15 mouse cellular contexts compared by ENCODE assay signal in the genomic region with DNA sequence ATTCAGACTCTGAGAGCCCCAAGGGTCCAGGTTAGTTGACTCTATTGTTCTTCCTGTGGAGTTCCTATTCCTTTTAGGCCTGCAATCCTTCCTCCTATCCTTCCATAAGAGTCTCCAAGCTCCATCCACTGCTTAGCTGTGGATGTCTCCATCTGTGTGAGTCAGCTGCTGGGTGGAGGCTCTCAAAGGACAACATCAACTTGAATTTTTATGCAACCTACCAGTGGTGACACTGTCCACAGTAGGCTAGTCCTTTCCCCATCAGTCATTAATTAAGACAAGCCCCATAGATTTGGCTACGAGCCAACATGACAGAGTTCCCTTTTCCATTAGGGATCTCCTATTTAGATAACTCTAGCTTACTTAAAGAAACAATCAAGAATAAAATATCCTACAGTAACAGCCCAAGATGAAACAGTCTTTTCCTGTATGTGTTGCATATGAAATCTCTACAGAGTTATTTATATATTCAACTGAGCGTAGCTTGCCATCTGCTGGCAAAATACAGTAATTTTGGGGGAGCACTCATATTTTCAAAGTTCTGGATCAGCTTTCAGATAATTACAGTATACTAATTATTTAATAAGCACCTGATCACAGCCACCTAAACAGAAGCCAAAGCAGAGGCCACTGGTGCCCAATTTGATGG. TPM values are rescaled to one million over a fixed set of nuclear protein-coding genes. Genes with fewer than 3 reads are reported as not detected.
A peak's percentile ranks its signal among the peaks of the same experiment; 100 is the strongest.
DNase-seq lines count a peak whose midpoint lies in the region; ATAC-seq and TF ChIP-seq lines count a peak whose summit lies in the region.
"Had no signal": no experiment of that assay in that cellular context is flagged by ENCODE, and none has a peak within 500 bp of the region (broad histone marks: within the 10 kb centered on the region; RNA-seq: fewer than 3 reads in every experiment).

No protein-coding gene starts in this region.

- H3K27ac ChIP-seq in intestine, postnatal 0 days (ENCODE audit: low read depth, low read length) = no peak overlapping the region
- H3K27ac ChIP-seq in intestine, embryonic 16.5 days (ENCODE audit: low read length) = no peak overlapping the region
- H3K27ac ChIP-seq: embryonic facial prominence, embryonic 15.5 days; liver, embryonic 13.5 days had no signal

- no peak for ATAC-seq in intestine, postnatal 0 days
- ATAC-seq in intestine, embryonic 16.5 days = no peak

- no peaks in the 10 kb centered on the region for H3K9me3 ChIP-seq in intestine, postnatal 0 days (ENCODE audit: control insufficient read depth)
- H3K9me3 ChIP-seq in intestine, embryonic 16.5 days (ENCODE audit: control insufficient read depth, low read length) = no peaks in the 10 kb centered on the region
- H3K9me3 ChIP-seq: embryonic facial prominence, embryonic 15.5 days; liver, embryonic 13.5 days had no signal

- H3K36me3 ChIP-seq in intestine, postnatal 0 days (ENCODE audit: control insufficient read depth, insufficient read depth) = no peaks in the 10 kb centered on the region
- no peaks in the 10 kb centered on the region for H3K36me3 ChIP-seq in intestine, embryonic 16.5 days (ENCODE audit: control insufficient read depth, insufficient read depth, low read length)
- H3K36me3 ChIP-seq: embryonic facial prominence, embryonic 15.5 days; liver, embryonic 13.5 days had no signal

- H3K4me1 ChIP-seq in intestine, postnatal 0 days (replicated peaks; ENCODE audit: control insufficient read depth, insufficient read depth, low read length) = no peaks in the 10 kb centered on the region
- H3K4me1 ChIP-seq in intestine, embryonic 16.5 days (ENCODE audit: control insufficient read depth, insufficient read depth, low read length) = no peaks in the 10 kb centered on the region
- H3K4me1 ChIP-seq: embryonic facial prominence, embryonic 15.5 days; liver, embryonic 13.5 days had no signal

- no peak overlapping the region for H3K9ac ChIP-seq in intestine, postnatal 0 days (ENCODE audit: low read depth, low read length)
- H3K9ac ChIP-seq in intestine, embryonic 16.5 days (ENCODE audit: low read depth, low read length) = no peak overlapping the region
- H3K9ac ChIP-seq: embryonic facial prominence, embryonic 15.5 days; liver, embryonic 13.5 days had no signal

- H3K27me3 ChIP-seq in intestine, postnatal 0 days (replicated peaks; ENCODE audit: control insufficient read depth, insufficient read depth, low read length) = no peaks in the 10 kb centered on the region
- H3K27me3 ChIP-seq in intestine, embryonic 16.5 days (replicated peaks; ENCODE audit: control insufficient read depth, insufficient read depth, low read length) = no peaks in the 10 kb centered on the region
- H3K27me3 ChIP-seq: embryonic facial prominence, embryonic 15.5 days had no signal

- no peak overlapping the region for H3K4me3 ChIP-seq in intestine, postnatal 0 days (ENCODE audit: low read depth, low read length)
- no peak overlapping the region for H3K4me3 ChIP-seq in intestine, embryonic 16.5 days (ENCODE audit: low read length)
- H3K4me3 ChIP-seq: embryonic facial prominence, embryonic 15.5 days; liver, embryonic 13.5 days had no signal

- no peak overlapping the region for H3K4me2 ChIP-seq in intestine, postnatal 0 days (replicated peaks; ENCODE audit: low read depth)
- H3K4me2 ChIP-seq in intestine, embryonic 16.5 days (ENCODE audit: low read depth, low read length) = no peak overlapping the region
- H3K4me2 ChIP-seq: embryonic facial prominence, embryonic 15.5 days; liver, embryonic 13.5 days had no signal

- WGBS in intestine, postnatal 0 days = 68% methylated on average over 2 of the region's 2 CpGs
- 73% methylated on average over 2 of the region's 2 CpGs for WGBS in intestine, embryonic 16.5 days

- intact Hi-C loops in heart, postnatal 36 days (cut with DNase I) = loop anchor here (5.0 kb wide), 2 partner anchors 203 to 273 kb away; no protein-coding TSS in a partner anchor

- peak; percentile 57 for TF ChIP-seq CTCF in intestine, postnatal 0 days (IDR thresholded peaks at IDR 0.05; ENCODE audit: low read depth)

- DNase-seq in cerebellum, postnatal 10 days = peak; percentile 33 to 52
- DNase-seq in cerebellum, adult 11-12 months = no peak
- peak; percentile 21 to 32 for DNase-seq in right cerebral cortex, adult 2 months (ENCODE audit: low spot score in 2 of 2)
- no peak for DNase-seq in right cerebral cortex, postnatal 4 days
- no peak for DNase-seq in ovary, postnatal 14 days (ENCODE audit: low spot score)
- DNase-seq in heart, postnatal 36 days = no peak
- DNase-seq: gastrocnemius, postnatal 25 days; liver, embryonic 13.5 days; right cerebral cortex, adult 18-20 months had no signal

RNA-seq across cellular contexts. Expression of a gene that starts 17.4 kb away (rescaled TPM):
- 0.30 and 0.71 TPM in 2 replicates for polyA plus RNA-seq in intestine, postnatal 0 days (2015; fragmentation: Nextera tagmentation; extraction: Ambion mirVana)
- 0.34 and 0.40 TPM in 2 replicates for polyA plus RNA-seq in intestine, embryonic 16.5 days (2015; fragmentation: Nextera tagmentation; extraction: Ambion mirVana)
- under 1 TPM; 0.16 to 0.58 TPM for total RNA-seq in heart, postnatal 36 days (2021)

RNA-seq across cellular contexts. Expression of a gene that starts 20.6 kb away (rescaled TPM):
- 10.8 TPM in 2 replicates for polyA plus RNA-seq in intestine, postnatal 0 days (2015; fragmentation: Nextera tagmentation; extraction: Ambion mirVana)
- 14.0 and 15.0 TPM in 2 replicates for polyA plus RNA-seq in intestine, embryonic 16.5 days (2015; fragmentation: Nextera tagmentation; extraction: Ambion mirVana)
- 10 to 100 TPM; 18.1 to 20.4 TPM for total RNA-seq in heart, postnatal 36 days (2021)

RNA-seq across cellular contexts. Expression of a gene that starts 57.3 kb away (rescaled TPM):
- polyA plus RNA-seq in intestine, postnatal 0 days (2015; fragmentation: Nextera tagmentation; extraction: Ambion mirVana) = not detected in 2 replicates
- not detected in 2 replicates for polyA plus RNA-seq in intestine, embryonic 16.5 days (2015; fragmentation: Nextera tagmentation; extraction: Ambion mirVana)
- under 1 TPM in 1 of 2 experiments, not detected in 1; 0.25 TPM for total RNA-seq in heart, postnatal 36 days (2021)
- total RNA-seq: gastrocnemius, postnatal 25 days; layer of hippocampus, postnatal 14 days had no signal
- polyA plus RNA-seq: embryonic facial prominence, embryonic 15.5 days; intestine, embryonic 14.5 days; liver, embryonic 13.5 days; stomach, embryonic 16.5 days had no signal

Comparison
In these comparisons a context has a peak if more than half of its experiments do, and no peak if none do; other contexts are left out.
1. DNase-seq: peak in cerebellum, postnatal 10 days (2 of 2) and right cerebral cortex, adult 2 months (2 of 2); none in cerebellum, adult 11-12 months (single experiment), right cerebral cortex, postnatal 4 days (single experiment), ovary, postnatal 14 days (single experiment) and heart, postnatal 36 days (0 of 2).